Mouse (Mus musculus): Measurements from ENCODE around the gene Slc23a2.

- TF ChIP-seq CTCF (IDR thresholded peaks at IDR 0.05; ENCODE audit: control insufficient read depth, insufficient read depth, insufficient replicate concordance, low read depth, low read length) (no peak), POLR2A (IDR thresholded peaks at IDR 0.05; ENCODE audit: control insufficient read depth, low read depth, low read length) (no peak)
These were observed 110.1 kb downstream of the Slc23a2 start for GRCm38 (mm10) chr2:132034590-132035469.
